Mouse (Mus musculus) 3T3-L1 (cell line): ENCODE results near the gene Slc20a1.

Experiments used
- DNase-seq: peaks from one replicate; pipeline ENCODE4 v3.0.0-alpha.2; 2015; ENCODE audit warnings: low read depth, low spot score

Gene Slc20a1

DNA sequence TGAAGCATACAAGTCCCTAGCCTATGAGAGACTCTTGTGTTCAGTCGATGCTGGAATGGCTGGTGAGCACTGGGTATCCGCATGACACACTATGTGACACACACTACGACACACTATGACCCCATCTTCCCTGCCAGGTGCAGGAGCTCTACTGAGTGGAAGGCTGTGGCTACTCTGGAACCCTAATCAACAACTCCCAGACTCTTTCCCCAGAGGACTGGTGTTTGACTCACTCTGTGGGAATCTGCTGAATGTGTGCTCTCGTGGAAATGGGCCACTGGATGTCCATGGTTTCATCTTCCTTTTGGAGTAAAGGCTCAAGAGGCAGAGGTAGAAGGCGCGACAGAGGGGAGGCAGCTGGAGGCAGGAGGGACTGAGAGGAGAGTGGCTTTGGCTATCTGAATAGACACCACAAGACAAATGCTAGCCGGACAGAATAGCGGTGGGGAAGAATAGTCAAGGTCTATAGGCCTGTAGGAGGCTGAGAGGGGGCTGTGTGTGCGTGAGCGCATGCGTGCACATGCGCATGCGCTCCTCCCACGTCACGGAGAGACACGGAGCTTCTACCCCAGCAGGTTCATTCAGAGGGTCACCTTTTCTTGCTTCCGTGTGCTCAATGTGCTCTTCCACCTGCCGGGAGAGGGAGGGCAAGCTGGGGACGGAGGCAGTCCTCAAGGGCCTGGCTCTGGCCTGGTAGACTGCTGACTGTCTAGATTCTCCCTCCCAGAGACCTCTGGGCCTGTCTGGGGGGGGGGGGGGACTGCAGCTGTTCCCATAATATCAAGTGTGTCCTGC lies 54.5 kb downstream of the Slc20a1 start:
- DNase-seq, result no peak

DNA sequence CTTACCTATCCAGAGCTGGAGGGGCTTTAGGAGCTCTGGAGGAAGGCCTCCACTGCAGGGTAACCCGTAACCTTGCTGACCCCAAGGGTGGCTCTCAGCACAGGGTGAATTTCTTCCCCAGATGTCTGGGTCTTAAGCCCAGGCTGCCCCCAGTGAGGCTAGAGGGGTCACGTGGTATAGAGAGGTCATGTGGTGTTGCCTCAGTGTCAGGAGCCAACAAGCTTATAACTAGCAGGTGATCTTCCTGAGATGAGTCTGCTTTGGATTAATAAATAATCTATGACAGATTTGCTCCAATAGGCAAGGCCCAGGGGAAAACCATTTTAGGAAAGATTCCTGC lies 55.0 kb downstream of the Slc20a1 start:
- no peak for DNase-seq

- no peak for DNase-seq
Observed at GRCm38 (mm10) chr2:129254076-129254475, 55.5 kb downstream of the Slc20a1 start.

- no peak for DNase-seq
Observed at GRCm38 (mm10) chr2:129256006-129256405, 57.4 kb downstream of the Slc20a1 start.

- no peak for DNase-seq
Observed at GRCm38 (mm10) chr2:129258056-129258455, 59.5 kb downstream of the Slc20a1 start.

DNA sequence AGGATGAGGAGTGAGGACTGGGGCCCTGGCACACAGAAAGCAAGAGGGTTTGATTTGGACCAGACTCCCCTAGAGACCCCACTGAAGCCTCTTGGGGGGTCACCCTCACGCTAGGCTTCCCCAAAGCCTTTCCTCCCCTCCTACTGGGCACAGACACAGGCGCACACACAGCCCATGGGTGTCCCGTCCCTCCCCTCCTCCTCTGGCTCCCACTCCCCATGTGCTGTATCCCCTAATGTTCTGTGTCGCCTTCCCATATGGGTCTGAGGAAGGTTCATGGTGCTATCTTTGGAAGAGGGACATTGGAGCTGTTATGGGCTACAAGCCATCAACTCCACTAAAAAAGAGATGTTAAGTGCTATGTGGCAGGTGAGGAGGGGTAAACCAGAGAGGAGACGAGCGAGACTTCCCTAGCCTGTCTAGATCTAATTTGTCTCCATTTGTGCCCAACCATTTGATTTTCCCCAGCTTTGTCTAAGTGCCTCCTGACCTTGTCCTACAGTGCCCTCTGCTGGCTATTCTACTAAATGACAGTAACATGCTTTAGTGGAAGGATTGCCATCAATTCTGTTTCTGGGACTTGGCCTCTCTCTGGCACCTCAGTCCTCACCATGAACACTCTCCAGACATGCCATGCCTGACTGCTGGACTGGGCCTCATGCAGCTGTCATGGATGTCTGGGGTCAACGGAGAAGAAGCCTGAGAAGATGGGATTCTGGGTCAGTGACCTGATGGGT lies 60.1 kb downstream of the Slc20a1 start:
- peak; percentile 94 for DNase-seq

DNA sequence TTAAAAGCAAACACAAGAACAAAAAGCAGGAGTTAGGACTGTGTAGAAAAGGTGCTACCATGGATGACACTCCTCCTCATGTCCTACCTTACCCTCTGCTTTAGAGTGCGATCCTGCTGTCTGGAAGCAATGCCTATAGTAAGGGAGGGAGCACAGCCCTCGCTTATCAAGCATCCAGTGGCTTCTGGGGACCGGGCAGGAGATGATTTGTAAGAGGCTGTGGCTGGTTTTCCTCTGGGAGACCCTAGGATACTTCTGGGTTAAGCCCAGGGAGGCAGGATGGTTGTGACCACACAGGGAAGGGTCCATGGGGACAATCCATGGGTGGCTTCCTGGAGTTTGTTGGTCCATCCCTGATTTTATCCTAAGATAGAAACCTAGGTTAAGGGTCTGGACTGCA lies 62.1 kb downstream of the Slc20a1 start:
- DNase-seq, result no peak
